Mouse (Mus musculus): ENCODE measurements around the gene Accs.

DNA sequence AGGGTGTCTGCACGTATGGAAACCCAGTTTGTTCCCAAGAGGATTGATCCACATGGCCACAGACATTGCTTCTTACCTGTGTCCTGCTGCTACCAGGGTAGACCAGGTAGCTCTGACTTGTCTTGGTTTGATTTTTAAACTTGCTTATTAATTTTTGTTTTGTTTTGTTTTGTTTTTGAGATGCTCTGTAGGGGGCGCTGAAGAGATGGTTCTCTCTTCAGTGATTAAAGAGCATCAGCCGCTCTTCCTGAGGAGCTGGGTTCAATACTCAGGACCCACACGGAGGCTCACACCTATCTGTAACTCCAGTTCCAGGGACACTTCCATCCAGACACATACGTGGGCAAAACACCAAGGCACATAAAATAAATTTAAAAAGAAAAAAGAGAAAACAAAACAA is 33.3 kb upstream of the Accs start:
- TF ChIP-seq POLR2A (IDR thresholded peaks at IDR 0.05; ENCODE audit: low read depth, low read length) (no peak), EP300 (IDR thresholded peaks at IDR 0.05; ENCODE audit: low read length) (no peak), RCOR1 (conservative IDR thresholded peaks at IDR 0.05; ENCODE audit: low read depth, low read length) (no peak), CTCF (conservative IDR thresholded peaks at IDR 0.05 in 1 of 2, IDR thresholded peaks at IDR 0.05 in 1 of 2; ENCODE audit: low read depth in 2 of 2, low read length in 2 of 2) (peak in 1 of 2 experiments; percentile 58; a peak in 2 of 4 replicates), ZNF384 (IDR thresholded peaks at IDR 0.05; ENCODE audit: low read depth, low read length) (no peak), MYC (IDR thresholded peaks at IDR 0.05; ENCODE audit: low read depth, low read length) (no peak), KAT2A (IDR thresholded peaks at IDR 0.05; ENCODE audit: insufficient replicate concordance, low read length) (no peak), TBP (conservative IDR thresholded peaks at IDR 0.05; ENCODE audit: low read depth, low read length) (no peak)
